Mouse (Mus musculus) limb, embryonic 11.5 days (tissue): ENCODE results near the gene Kng1. TPM values are rescaled to one million over a fixed set of nuclear protein-coding genes. Genes with fewer than 3 reads are reported as not detected.

Experiments used
- ATAC-seq: fragments of 200-750 bp; cut with Nextera tagmentation; 2 replicates; pipeline ENCODE4 v1.8.0; 2017; ENCODE audit warnings: low read depth; ENCODE audit not compliant: insufficient number of reproducible peaks, low FRiP score, low TSS enrichment
- DNase-seq: peaks from one replicate; pipeline ENCODE4 v3.0.0-alpha.2; 2015; ENCODE audit warnings: low spot score
- H3K27ac ChIP-seq: fragments of 300-500 bp; sonication (generic); replicated peaks from 2 replicates; pipeline ENCODE4 v1.5.1; 2014; ENCODE audit warnings: low read depth, mild to moderate bottlenecking, low read length
- H3K27me3 ChIP-seq: fragments of 300-500 bp; sonication (generic); 2 replicates; pipeline ENCODE4 v1.6.1; 2014; ENCODE audit warnings: mild to moderate bottlenecking, low read length, mixed read lengths; ENCODE audit not compliant: control insufficient read depth, insufficient read depth
- H3K36me3 ChIP-seq: fragments of 300-500 bp; sonication (generic); 2 replicates; pipeline ENCODE4 v1.6.1; 2014; ENCODE audit warnings: mild to moderate bottlenecking, low read length, moderate library complexity, mixed read lengths; ENCODE audit not compliant: control insufficient read depth, insufficient read depth
- H3K4me1 ChIP-seq: fragments of 300-500 bp; sonication (generic); 2 replicates; pipeline ENCODE4 v1.6.1; 2014; ENCODE audit warnings: low read length, mixed read lengths; ENCODE audit not compliant: control insufficient read depth, insufficient read depth
- H3K4me2 ChIP-seq: fragments of 300-500 bp; sonication (generic); 2 replicates; pipeline ENCODE4 v1.6.1; 2014; ENCODE audit warnings: low read depth, mild to moderate bottlenecking, moderate library complexity; ENCODE audit not compliant: severe bottlenecking
- H3K4me3 ChIP-seq: fragments of 300-500 bp; sonication (generic); 2 replicates; pipeline ENCODE4 v1.5.1; 2014; ENCODE audit warnings: low read depth, low read length
- H3K9ac ChIP-seq: fragments of 300-500 bp; sonication (generic); 2 replicates; pipeline ENCODE4 v1.6.1; 2014; ENCODE audit warnings: mild to moderate bottlenecking, low read length
- H3K9me3 ChIP-seq: fragments of 300-500 bp; sonication (generic); 2 replicates; pipeline ENCODE4 v1.6.1; 2016; ENCODE audit warnings: low read length; ENCODE audit not compliant: control insufficient read depth
- WGBS: fragments of 180-500 bp; shearing (Covaris S2); extraction: QIAGEN DNeasy Blood & Tissue Kit; methylation state at CpG from one replicate; pipeline ENCODE4 v1.1.7; 2014; 5-methylcytosine and 5-hydroxymethylcytosine counted together
- polyA plus RNA-seq: library from polyadenylated mRNA; unstranded; fragments of >200 nt; fragmentation: Nextera tagmentation; extraction: Ambion mirVana; gene quantifications from 2 replicates; pipeline ENCODE4 v1.2.1, GENCODE M21; 2014

Kng1 gene
- polyA plus RNA-seq, 1 experiment from 2014 or later = 0.33 TPM

DNA sequence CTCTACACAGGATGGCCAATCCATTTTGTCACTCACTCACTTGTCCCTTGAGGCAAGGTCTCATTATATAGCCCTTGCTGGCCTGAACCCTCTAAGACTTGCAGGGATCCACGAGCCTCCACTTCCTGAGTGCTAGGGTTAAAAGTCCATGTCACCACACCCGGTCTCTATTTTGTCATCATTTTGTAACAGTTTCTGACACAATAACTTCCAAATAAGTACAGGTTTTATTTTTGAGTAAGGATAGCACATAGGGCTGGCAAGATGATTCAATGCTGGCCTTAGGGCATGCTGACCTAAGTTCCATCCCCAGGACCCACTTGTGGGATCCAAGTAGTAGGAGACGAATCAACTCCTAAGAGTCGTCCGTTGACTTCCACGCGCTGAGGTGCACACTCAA, 48.5 kb downstream of the Kng1 start:
- Histone ChIP-seq H3K4me1 (peaks cover 5% of the 10 kb centered on the region), H3K27ac (no peak overlapping the region), H3K9me3 (no peaks in the 10 kb centered on the region), H3K36me3 (peaks cover 9% of the 10 kb centered on the region; the same call in 1 of the 2 replicates), H3K4me3 (no peak overlapping the region), H3K27me3 (no peaks in the 10 kb centered on the region), H3K9ac (no peak overlapping the region), H3K4me2 (no peak overlapping the region)
- DNase-seq = no peak
- ATAC-seq = no peak
- 74% methylated on average over 7 of the region's 7 CpGs for WGBS

DNA sequence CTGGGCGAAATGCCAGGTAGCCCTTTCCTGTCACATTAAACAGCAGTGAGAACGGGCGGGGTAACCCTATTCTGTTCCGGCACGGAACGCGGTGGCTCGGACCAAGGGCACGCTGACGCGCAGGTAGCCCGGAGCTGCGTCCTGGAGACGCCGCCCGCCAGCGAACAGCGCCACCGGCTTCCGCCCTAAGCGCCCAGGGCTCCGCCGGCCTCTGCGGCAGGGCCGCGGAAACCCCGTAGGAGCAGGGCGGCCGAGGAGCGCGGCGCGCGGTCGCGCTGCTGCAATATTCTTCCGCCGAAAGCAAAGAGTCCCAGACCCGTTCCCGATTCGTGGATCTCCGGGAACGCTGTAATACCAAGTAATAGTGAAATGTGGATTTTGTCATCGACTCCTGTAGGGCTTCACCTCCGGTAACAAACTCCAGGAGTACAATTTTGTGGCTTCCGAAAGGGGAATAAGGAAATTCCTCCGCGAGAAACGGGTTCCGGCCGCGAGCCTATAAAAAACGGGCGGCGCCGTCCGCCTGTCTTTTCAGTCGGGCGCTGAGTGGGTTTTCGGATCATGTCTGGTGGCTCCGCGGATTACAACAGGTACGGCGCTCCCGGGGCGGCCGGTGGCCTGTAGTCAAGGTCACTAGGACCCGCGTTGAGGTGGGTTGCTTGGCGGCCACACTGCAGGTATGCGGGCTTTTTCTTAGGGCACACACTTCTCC, 49.7 kb downstream of the Kng1 start, which contains the start of gene Eif4a2:
Gene Eif4a2, plus strand, starts transcription at position 214 of the 712 bp plus-strand sequence.
- WGBS = under 1% methylated on average over 71 of the region's 71 CpGs
- Histone ChIP-seq H3K9ac (peak within 1 kb of the TSS; percentile 97), H3K27me3 (no peaks in the 10 kb centered on the region), H3K4me3 (peak within 1 kb of the TSS; percentile 71), H3K27ac (peak within 1 kb of the TSS; percentile 94), H3K36me3 (peaks cover 12% of the 10 kb centered on the region; the same call in 1 of the 2 replicates), H3K9me3 (no peaks in the 10 kb centered on the region), H3K4me2 (peak within 1 kb of the TSS; percentile 88), H3K4me1 (peaks cover 8% of the 10 kb centered on the region)
- DNase-seq (peak; percentile 93), ATAC-seq (peak; percentile 87)

DNA sequence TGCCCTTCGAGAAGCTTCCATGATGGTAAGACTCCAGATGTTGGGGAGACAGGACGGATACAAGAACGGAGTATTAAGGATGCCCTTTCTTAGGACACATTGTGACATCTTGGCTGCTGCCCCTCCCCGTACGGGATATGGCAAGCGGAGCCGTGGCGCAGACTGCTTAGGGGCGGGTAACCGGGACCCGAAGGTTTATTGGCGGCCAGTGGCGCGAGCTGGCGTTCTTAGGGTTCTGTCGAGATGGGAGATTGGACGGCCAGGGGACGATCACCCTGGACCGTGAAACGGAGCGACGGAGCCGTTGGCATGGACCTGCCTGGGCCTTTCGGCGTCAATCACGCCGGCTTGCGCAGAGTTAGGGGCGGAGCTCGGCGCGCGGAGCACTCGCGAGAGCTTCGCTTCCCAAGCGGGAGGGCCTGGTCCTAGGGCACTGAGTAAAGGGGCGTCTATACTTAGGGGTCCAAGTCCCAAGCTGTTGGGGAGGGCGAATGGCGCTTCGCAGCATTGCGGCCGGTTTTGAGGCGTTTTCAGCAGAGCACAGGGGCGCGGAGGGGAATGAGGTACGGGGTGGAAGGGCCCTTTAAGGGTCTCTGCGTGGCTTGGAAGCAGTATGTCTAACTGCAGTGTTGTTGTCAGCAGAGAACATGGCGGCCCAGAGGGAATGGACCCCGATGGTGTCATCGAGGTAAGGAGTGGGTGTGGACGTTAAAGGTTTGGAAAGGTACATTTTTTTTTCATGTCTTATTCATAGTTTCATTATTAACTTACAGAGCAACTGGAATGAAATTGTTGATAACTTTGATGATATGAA, 50.5 kb downstream of the Kng1 start:
- Histone ChIP-seq H3K4me2 (peak overlapping the region; percentile 88), H3K27ac (peak overlapping the region; percentile 94), H3K9me3 (no peaks in the 10 kb centered on the region), H3K36me3 (peaks cover 17% of the 10 kb centered on the region; the same call in 1 of the 2 replicates), H3K9ac (peak overlapping the region; percentile 97), H3K27me3 (no peaks in the 10 kb centered on the region), H3K4me1 (peaks cover 8% of the 10 kb centered on the region), H3K4me3 (peak overlapping the region; percentile 71)
- peak; percentile 82 for DNase-seq
- peak; percentile 83 for ATAC-seq
- under 1% methylated on average over 52 of the region's 52 CpGs for WGBS

DNA sequence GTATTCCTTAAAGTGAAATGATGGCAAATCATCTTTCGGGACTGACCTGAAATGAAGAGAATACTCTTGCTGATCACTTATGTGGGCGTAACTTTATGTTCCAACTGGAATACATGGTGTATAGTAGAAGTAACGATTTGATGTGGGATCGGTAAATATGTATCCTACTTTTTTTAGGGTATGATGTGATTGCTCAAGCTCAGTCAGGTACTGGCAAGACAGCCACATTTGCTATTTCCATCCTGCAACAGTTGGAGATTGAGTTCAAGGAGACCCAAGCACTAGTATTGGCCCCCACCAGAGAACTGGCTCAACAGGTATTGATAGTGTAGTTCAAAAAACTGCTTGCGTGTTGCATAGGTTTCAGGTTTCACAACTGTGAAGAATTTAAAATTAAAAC, 51.3 kb downstream of the Kng1 start:
- H3K27ac ChIP-seq = no peak overlapping the region
- ATAC-seq (no peak), DNase-seq (no peak)
- H3K36me3 ChIP-seq = peaks cover 17% of the 10 kb centered on the region; the same call in 1 of the 2 replicates
- H3K9ac ChIP-seq = peak overlapping the region; percentile 97
- H3K9me3 ChIP-seq = no peaks in the 10 kb centered on the region
- peak overlapping the region; percentile 71 for H3K4me3 ChIP-seq
- no peaks in the 10 kb centered on the region for H3K27me3 ChIP-seq
- H3K4me2 ChIP-seq = peak overlapping the region; percentile 88
- H3K4me1 ChIP-seq = peaks cover 8% of the 10 kb centered on the region
- 3% methylated on average over 5 of the region's 5 CpGs for WGBS

DNA sequence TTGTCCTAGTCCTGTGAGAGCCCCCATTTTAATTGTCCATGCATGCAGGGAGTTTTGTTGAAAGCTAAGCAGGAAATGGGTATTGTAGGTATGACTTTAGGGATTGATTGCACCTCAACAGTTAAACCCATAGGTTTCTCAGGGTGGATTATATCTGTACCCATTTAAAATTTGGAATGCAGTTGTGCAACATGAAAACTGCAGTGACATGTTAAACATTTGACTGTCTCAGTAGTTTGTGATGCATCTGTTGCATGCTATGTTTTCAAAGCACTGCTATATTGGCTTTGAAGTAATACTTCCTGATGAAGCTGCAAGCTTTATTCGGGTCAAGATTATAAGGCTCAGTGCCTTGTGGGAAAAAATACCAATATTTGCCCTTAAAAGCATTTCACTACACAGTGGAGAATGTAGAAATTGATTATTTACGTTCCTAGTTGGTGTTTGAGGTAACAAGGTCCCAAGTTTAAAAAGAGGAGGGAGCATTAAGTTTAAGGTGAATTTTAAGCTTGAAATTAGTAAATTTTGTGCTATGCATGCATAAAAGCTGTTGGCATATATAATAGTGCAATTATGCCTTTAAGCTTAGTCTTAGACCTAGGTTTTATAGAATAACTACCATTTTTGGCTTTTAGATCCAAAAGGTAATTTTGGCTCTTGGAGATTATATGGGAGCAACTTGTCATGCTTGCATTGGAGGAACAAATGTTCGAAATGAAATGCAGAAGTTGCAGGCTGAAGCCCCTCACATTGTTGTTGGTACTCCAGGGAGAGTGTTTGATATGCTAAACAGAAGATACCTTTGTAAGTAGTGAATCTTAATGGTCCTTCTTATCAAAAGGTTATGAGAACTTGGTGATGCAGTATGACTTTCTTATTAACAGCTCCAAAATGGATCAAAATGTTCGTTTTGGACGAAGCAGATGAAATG, 52.0 kb downstream of the Kng1 start:
- Histone ChIP-seq H3K9ac (peak overlapping the region; percentile 97), H3K36me3 (peaks cover 20% of the 10 kb centered on the region; the same call in 1 of the 2 replicates), H3K4me3 (peak overlapping the region; percentile 71), H3K27me3 (no peaks in the 10 kb centered on the region), H3K27ac (no peak overlapping the region), H3K4me2 (peak overlapping the region; percentile 88), H3K4me1 (peaks cover 8% of the 10 kb centered on the region), H3K9me3 (no peaks in the 10 kb centered on the region)
- ATAC-seq = no peak
- no peak for DNase-seq
- WGBS = 63% methylated on average over 5 of the region's 5 CpGs

DNA sequence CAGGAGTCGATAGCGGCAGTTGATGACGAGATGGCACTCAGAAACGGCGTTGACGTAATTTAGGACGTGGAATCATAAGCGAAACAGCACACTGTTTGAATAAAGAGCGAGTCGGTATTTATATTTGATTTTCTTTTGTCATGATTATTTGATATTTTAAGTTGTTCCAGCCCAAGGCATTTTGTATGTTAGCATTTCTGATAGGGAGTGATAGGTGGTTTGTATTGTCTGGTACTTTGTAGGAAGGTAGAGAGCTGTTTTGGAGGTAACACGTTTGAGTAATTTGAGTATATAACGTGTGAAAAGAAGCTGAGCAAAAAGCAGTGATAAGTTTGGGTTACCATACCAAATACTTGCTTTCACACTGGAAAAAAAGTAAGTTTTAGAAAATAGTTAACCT, 54.7 kb downstream of the Kng1 start:
- Histone ChIP-seq H3K9ac (no peak overlapping the region), H3K27ac (no peak overlapping the region), H3K36me3 (peaks cover 22% of the 10 kb centered on the region; the same call in 1 of the 2 replicates), H3K9me3 (no peaks in the 10 kb centered on the region), H3K27me3 (no peaks in the 10 kb centered on the region), H3K4me1 (peaks cover 8% of the 10 kb centered on the region), H3K4me2 (no peak overlapping the region), H3K4me3 (no peak overlapping the region)
- DNase-seq (no peak), ATAC-seq (no peak)
- 86% methylated on average over 12 of the region's 12 CpGs for WGBS

DNA sequence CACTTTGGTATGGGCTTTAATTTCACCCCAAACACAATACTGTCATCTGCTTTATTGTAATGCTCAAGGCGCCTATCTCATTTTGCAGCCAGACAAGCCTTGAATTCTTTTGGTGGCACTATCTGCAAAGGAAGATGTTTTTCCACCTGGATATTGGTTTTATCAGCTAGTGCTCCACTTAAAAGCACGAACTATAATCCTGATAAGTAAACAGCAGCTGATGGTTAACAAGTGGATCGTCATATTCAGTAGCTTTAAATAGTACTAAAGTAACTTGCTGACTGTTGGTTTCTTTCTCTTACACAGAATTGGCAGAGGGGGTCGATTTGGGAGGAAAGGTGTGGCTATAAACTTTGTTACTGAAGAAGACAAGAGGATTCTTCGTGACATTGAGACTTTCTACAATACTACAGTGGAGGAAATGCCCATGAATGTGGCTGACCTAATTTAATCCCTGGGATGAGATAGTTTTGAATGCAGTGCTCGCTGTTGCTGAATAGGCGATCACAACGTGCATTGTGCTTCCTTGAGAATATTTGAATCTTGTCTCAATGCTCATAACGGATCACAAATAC, 55.3 kb downstream of the Kng1 start:
- H3K27ac ChIP-seq = no peak overlapping the region
- no peak for ATAC-seq
- H3K36me3 ChIP-seq = peaks cover 23% of the 10 kb centered on the region; the same call in 1 of the 2 replicates
- no peak overlapping the region for H3K4me3 ChIP-seq
- no peaks in the 10 kb centered on the region for H3K9me3 ChIP-seq
- no peak overlapping the region for H3K4me2 ChIP-seq
- H3K27me3 ChIP-seq = no peaks in the 10 kb centered on the region
- H3K9ac ChIP-seq = no peak overlapping the region
- 63% methylated on average over 9 of the region's 9 CpGs for WGBS
- H3K4me1 ChIP-seq = peaks cover 8% of the 10 kb centered on the region
- DNase-seq = no peak
